Mouse (Mus musculus) urinary bladder, postnatal 14 days (tissue): ENCODE measurements around the gene Cxcr1.
"Not testable (repeated sequence)": the region's sequence is repeated elsewhere in the genome, so short reads cannot be mapped to it uniquely, and the experiment has no call there.

Experiments used
- DNase-seq: peaks from one replicate; pipeline ENCODE4 v3.0.0; 2021; ENCODE audit warnings: low spot score

The Cxcr1 gene

GRCm38 (mm10) chr1:74195961-74196360 lies 1.5 kb upstream of the Cxcr1 start:
- no peak for DNase-seq

GRCm38 (mm10) chr1:74192711-74193110 lies 1.7 kb downstream of the Cxcr1 start:
- no peak for DNase-seq

- DNase-seq = no peak
Observed at GRCm38 (mm10) chr1:74190471-74190870, 4.0 kb downstream of the Cxcr1 start.

GRCm38 (mm10) chr1:74183006-74183405 lies 11.4 kb downstream of the Cxcr1 start:
- DNase-seq = no peak

- DNase-seq = no peak
Observed at GRCm38 (mm10) chr1:74181462-74181861, 13.0 kb downstream of the Cxcr1 start.

GRCm38 (mm10) chr1:74179624-74180408 lies 14.6 kb downstream of the Cxcr1 start:
- DNase-seq = peak; percentile 13

GRCm38 (mm10) chr1:74178618-74179017 lies 15.8 kb downstream of the Cxcr1 start:
- no peak for DNase-seq

GRCm38 (mm10) chr1:74175731-74176130 lies 18.7 kb downstream of the Cxcr1 start:
- DNase-seq = no peak

- DNase-seq = no peak
Observed at GRCm38 (mm10) chr1:74172722-74173121, 21.7 kb downstream of the Cxcr1 start.

- no peak for DNase-seq
Observed at GRCm38 (mm10) chr1:74169721-74170120, 24.7 kb downstream of the Cxcr1 start.

- DNase-seq = no peak
Observed at GRCm38 (mm10) chr1:74167136-74167535, 27.3 kb downstream of the Cxcr1 start.

- DNase-seq = no peak
Observed at GRCm38 (mm10) chr1:74160036-74160435, 34.4 kb downstream of the Cxcr1 start.

GRCm38 (mm10) chr1:74159613-74160012 lies 34.8 kb downstream of the Cxcr1 start:
- DNase-seq = not testable (repeated sequence)

GRCm38 (mm10) chr1:74156381-74156910 lies 38.0 kb downstream of the Cxcr1 start:
- DNase-seq = no peak

- DNase-seq = no peak
Observed at GRCm38 (mm10) chr1:74155435-74156012, 38.9 kb downstream of the Cxcr1 start.

GRCm38 (mm10) chr1:74153461-74154184 lies 40.8 kb downstream of the Cxcr1 start, which contains the start of gene Cxcr2:
Gene Cxcr2, plus strand, starts transcription at chr1:74153989.
- DNase-seq = no peak

GRCm38 (mm10) chr1:74151091-74151490 lies 43.3 kb downstream of the Cxcr1 start:
- no peak for DNase-seq

GRCm38 (mm10) chr1:74150101-74150500 lies 44.3 kb downstream of the Cxcr1 start:
- no peak for DNase-seq

- peak; percentile 39 for DNase-seq
Observed at GRCm38 (mm10) chr1:74149106-74149885, 45.1 kb downstream of the Cxcr1 start.
